Mouse (Mus musculus): Measurements from ENCODE around the gene Mob3c. TPM values are rescaled to one million over a fixed set of nuclear protein-coding genes. Genes with fewer than 3 reads are reported as not detected.

Mob3c gene
- polyA plus RNA-seq, 2 experiments: 5.0 to 5.6 TPM

DNA sequence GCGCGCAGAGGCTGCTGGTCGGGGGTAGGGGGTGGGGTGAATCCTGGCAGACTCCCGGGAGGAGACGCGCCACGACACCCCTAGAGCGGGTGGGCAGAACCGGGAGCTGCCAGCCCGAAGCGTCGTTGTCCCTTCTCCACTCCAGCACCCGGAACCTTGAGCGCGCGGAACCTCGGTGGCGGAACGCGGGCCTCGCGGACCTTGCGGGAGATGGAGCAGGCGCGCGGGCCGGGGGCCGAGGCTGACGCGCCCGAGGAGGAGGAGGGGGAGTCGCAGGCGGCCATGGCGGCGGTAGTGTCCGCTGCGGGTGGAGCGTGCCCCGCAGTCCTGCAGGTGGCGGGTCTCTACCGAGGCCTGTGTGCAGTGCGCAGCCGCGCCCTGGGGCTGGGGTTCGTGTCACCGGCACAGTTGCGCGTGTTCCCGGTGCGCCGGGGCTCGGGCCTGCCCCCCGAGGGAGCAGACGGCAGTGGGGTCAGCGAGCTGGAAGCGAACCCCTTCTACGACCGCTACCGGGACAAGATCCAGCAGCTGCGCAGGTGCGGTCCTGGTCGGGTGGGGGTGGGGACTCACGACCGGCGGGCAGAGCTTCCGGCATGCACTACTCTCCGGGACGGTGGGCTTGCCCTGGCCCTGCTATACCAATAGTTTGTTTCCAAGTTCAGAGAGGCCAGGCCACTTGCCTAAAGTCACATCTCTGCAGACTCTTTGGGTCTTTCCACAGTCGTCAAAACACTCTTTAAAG, 43.0 kb upstream of the Mob3c start, which contains the start of gene Atpaf1:
TSS of gene Atpaf1 (plus strand) at position 44 of the 742 bp plus-strand sequence.
- Histone ChIP-seq H3K27me3 (ENCODE audit: control insufficient read depth, insufficient read depth, low read length) (no peaks in the 10 kb centered on the region), H3K4me2 (ENCODE audit: low read depth) (peak within 1 kb of the TSS; percentile 65), H3K9ac (replicated peaks) (peak within 1 kb of the TSS; percentile 83), H3K4me3 (ENCODE audit: insufficient read depth in 1 of 2, low read depth in 2 of 2, low read length in 2 of 2) (peak within 1 kb of the TSS; percentile 56 to 85), H3K9me3 (ENCODE audit: control insufficient read depth, low read length) (no peaks in the 10 kb centered on the region), H3K36me3 (replicated peaks; ENCODE audit: control insufficient read depth, insufficient read depth, low read depth) (peaks cover 3% of the 10 kb centered on the region; the same call in 1 of the 2 replicates), H3K4me1 (replicated peaks; ENCODE audit: control insufficient read depth in 2 of 2, insufficient read depth in 2 of 2, low read length in 1 of 2) (peaks cover 7 to 11% of the 10 kb centered on the region in 2 experiments), H3K27ac (peak within 1 kb of the TSS; percentile 39)
- DNase-seq (ENCODE audit: low read depth in 3 of 3, low spot score in 3 of 3): peak; percentile 18 to 40 (median 39)
- peak; percentile 40 for TF ChIP-seq CTCF (IDR thresholded peaks at IDR 0.05; ENCODE audit: low read depth)
- TF ChIP-seq EP300 (IDR thresholded peaks at IDR 0.05; ENCODE audit: low read depth): no peak
- under 1% methylated on average over 69 of the region's 69 CpGs for WGBS (ENCODE audit: insufficient replicate concordance)
- ATAC-seq (ENCODE audit: insufficient read depth): peak; percentile 81

DNA sequence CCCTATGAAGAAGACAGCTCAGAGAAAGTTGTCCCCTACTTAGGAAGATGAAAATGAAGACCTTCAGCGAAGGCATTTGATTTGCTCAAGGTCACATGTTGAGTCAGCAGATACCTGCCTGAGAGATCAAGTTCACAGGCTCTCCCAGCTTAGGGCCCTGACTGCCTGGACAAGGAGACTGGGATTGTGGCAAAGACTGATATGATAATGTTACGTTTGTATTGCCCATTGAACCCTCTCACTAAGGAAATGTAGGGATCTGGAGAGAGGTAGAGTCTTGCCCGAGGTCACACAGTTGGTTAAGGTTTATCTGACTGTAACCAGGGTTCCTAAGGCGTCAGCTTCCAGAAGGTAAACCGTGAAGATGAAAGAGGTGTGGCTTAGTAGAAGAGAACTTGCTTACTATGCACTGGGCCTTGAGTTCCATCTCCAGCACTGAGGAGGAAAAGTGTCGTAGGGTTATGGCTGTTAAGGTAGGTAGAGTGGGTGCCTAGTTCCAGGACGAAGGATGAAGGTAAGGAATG, 42.3 kb upstream of the Mob3c start:
- ATAC-seq (ENCODE audit: insufficient read depth) (peak; percentile 42; the same call in 1 of the 2 replicates), DNase-seq (ENCODE audit: low read depth in 3 of 3, low spot score in 3 of 3) (peak; percentile 14 to 37 (median 26))
- Histone ChIP-seq H3K36me3 (replicated peaks; ENCODE audit: control insufficient read depth, insufficient read depth, low read depth) (peaks cover 3% of the 10 kb centered on the region; the same call in 1 of the 2 replicates), H3K4me3 (ENCODE audit: insufficient read depth in 1 of 2, low read depth in 2 of 2, low read length in 2 of 2) (peak overlapping the region; percentile 56 to 85), H3K9ac (replicated peaks) (peak overlapping the region; percentile 83), H3K9me3 (ENCODE audit: control insufficient read depth, low read length) (no peaks in the 10 kb centered on the region), H3K27ac (peak overlapping the region; percentile 39), H3K4me2 (ENCODE audit: low read depth) (peak overlapping the region; percentile 65), H3K27me3 (ENCODE audit: control insufficient read depth, insufficient read depth, low read length) (no peaks in the 10 kb centered on the region), H3K4me1 (replicated peaks; ENCODE audit: control insufficient read depth in 2 of 2, insufficient read depth in 2 of 2, low read length in 1 of 2) (peaks cover 7 to 11% of the 10 kb centered on the region in 2 experiments)
- WGBS (ENCODE audit: insufficient replicate concordance): 23% methylated on average over 7 of the region's 7 CpGs
- TF ChIP-seq EP300 (IDR thresholded peaks at IDR 0.05; ENCODE audit: low read depth) (no peak), CTCF (IDR thresholded peaks at IDR 0.05; ENCODE audit: low read depth) (no peak)

DNA sequence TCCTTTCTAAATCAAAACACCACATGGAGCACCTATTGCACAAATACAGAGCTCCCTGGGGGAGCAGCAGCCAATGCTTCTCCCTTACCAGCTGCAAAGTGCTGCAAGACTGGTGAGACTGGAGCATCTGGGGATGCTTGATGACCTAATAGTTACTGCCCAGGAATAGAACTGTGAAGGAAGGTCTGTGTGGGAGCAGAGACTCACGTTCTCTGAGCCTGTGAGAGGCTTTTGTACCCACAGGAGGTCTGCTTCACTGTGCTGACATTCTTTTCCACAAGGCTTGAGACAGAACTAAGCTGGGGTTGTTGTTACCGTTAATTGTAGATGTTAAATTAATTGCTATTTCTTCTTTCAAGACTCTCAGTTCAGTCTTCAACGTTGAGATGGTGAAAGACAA, 37.0 kb upstream of the Mob3c start:
- H3K27me3 ChIP-seq (ENCODE audit: control insufficient read depth, insufficient read depth, low read length): no peaks in the 10 kb centered on the region
- H3K27ac ChIP-seq: no peak overlapping the region
- H3K4me1 ChIP-seq (replicated peaks; ENCODE audit: control insufficient read depth in 2 of 2, insufficient read depth in 2 of 2, low read length in 1 of 2): peaks cover 0 to 1% of the 10 kb centered on the region in 2 experiments; a peak in 2 of 4 replicates
- no peak overlapping the region for H3K9ac ChIP-seq (replicated peaks)
- WGBS (ENCODE audit: insufficient replicate concordance): 72% methylated on average over 3 of the region's 3 CpGs
- no peak for TF ChIP-seq EP300 (IDR thresholded peaks at IDR 0.05; ENCODE audit: low read depth)
- DNase-seq (ENCODE audit: low read depth in 3 of 3, low spot score in 3 of 3) (no peak), ATAC-seq (ENCODE audit: insufficient read depth) (no peak)
- no peak overlapping the region for H3K4me3 ChIP-seq (ENCODE audit: insufficient read depth in 1 of 2, low read depth in 2 of 2, low read length in 2 of 2)
- H3K36me3 ChIP-seq (replicated peaks; ENCODE audit: control insufficient read depth, insufficient read depth, low read depth): peaks cover 9% of the 10 kb centered on the region
- H3K4me2 ChIP-seq (ENCODE audit: low read depth): no peak overlapping the region
- no peaks in the 10 kb centered on the region for H3K9me3 ChIP-seq (ENCODE audit: control insufficient read depth, low read length)

DNA sequence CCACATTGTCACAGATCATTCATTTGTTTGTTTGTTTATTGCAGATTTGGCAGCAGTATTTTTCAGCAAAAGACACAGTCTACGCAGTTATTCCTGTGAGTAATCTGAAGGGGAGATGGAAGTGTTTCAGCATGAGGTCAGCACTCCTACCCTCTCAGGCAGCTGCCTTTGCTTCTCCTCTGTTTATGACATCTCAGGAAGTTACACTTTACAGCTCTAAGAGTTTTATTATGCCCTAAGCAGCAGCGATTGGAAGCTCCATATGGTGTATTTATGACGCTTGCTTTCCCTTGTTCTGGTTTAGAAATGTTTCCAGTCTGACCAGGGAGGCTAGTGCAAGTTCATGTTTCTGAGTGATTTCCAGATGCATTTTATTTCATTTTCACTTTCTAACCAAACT, 32.5 kb upstream of the Mob3c start:
- H3K4me3 ChIP-seq (ENCODE audit: insufficient read depth in 1 of 2, low read depth in 2 of 2, low read length in 2 of 2): no peak overlapping the region
- H3K9ac ChIP-seq (replicated peaks): no peak overlapping the region
- peaks cover 15% of the 10 kb centered on the region for H3K36me3 ChIP-seq (replicated peaks; ENCODE audit: control insufficient read depth, insufficient read depth, low read depth)
- H3K4me1 ChIP-seq (replicated peaks; ENCODE audit: control insufficient read depth in 2 of 2, insufficient read depth in 2 of 2, low read length in 1 of 2): no peaks in the 10 kb centered on the region
- ATAC-seq (ENCODE audit: insufficient read depth): no peak
- H3K27me3 ChIP-seq (ENCODE audit: control insufficient read depth, insufficient read depth, low read length): no peaks in the 10 kb centered on the region
- H3K27ac ChIP-seq: no peak overlapping the region
- TF ChIP-seq CTCF (IDR thresholded peaks at IDR 0.05; ENCODE audit: low read depth): no peak
- no peak for TF ChIP-seq EP300 (IDR thresholded peaks at IDR 0.05; ENCODE audit: low read depth)
- no peaks in the 10 kb centered on the region for H3K9me3 ChIP-seq (ENCODE audit: control insufficient read depth, low read length)
- no peak for DNase-seq (ENCODE audit: low read depth in 3 of 3, low spot score in 3 of 3)
- H3K4me2 ChIP-seq (ENCODE audit: low read depth): no peak overlapping the region
- WGBS (ENCODE audit: insufficient replicate concordance): 82% methylated on average over 3 of the region's 3 CpGs

DNA sequence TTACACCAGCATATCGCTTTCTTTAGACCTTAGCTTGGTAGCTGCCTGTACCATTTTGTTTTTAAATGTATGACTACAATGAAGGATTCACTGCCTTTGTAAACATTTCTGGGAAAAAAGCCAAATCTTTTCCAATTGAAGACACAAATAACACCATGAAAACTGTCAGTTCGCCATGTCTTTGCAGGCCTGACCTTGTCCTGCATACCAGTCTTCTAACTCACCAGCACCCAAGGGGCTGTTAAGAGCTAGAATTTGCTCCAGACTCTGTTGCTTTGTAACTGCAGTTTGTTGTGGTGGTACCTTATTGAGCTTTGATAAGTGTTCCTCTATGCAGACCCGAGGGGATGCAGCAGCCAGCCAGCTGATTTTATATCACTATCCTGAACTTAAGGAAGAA, 27.9 kb upstream of the Mob3c start:
- WGBS (ENCODE audit: insufficient replicate concordance): 78% methylated on average over 3 of the region's 3 CpGs
- Histone ChIP-seq H3K4me1 (replicated peaks; ENCODE audit: control insufficient read depth in 2 of 2, insufficient read depth in 2 of 2, low read length in 1 of 2) (no peaks in the 10 kb centered on the region), H3K27me3 (ENCODE audit: control insufficient read depth, insufficient read depth, low read length) (no peaks in the 10 kb centered on the region), H3K9ac (replicated peaks) (no peak overlapping the region), H3K4me3 (ENCODE audit: insufficient read depth in 1 of 2, low read depth in 2 of 2, low read length in 2 of 2) (no peak overlapping the region), H3K36me3 (replicated peaks; ENCODE audit: control insufficient read depth, insufficient read depth, low read depth) (peaks cover 20% of the 10 kb centered on the region), H3K4me2 (ENCODE audit: low read depth) (no peak overlapping the region), H3K27ac (no peak overlapping the region), H3K9me3 (ENCODE audit: control insufficient read depth, low read length) (no peaks in the 10 kb centered on the region)
- TF ChIP-seq CTCF (IDR thresholded peaks at IDR 0.05; ENCODE audit: low read depth) (no peak), EP300 (IDR thresholded peaks at IDR 0.05; ENCODE audit: low read depth) (no peak)
- no peak for DNase-seq (ENCODE audit: low read depth in 3 of 3, low spot score in 3 of 3)
- no peak for ATAC-seq (ENCODE audit: insufficient read depth)
